In the genomic region with DNA sequence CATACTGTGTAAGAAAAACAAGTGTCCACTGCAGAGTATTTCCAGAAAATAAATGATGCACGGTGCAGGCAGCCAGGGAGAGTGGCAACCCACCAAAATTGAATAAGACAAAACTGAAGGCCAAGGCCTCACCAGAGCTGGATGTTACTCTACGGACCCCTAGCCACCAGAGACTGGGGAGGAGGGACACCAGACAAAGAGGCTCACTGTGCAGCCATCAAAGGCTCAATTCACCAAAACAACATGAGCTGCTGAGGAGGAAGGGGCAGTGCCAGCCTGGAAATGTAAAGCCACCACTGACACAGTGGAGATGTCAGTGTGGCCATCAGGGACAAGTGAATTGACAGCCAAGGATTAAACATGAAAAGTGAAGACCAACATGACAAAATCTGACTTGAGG, we compare ENCODE assay signal across 12 mouse cellular contexts.
A peak's percentile ranks its signal among the peaks of the same experiment; 100 is the strongest.
DNase-seq lines count a peak whose midpoint lies in the region; ATAC-seq and TF ChIP-seq lines count a peak whose summit lies in the region.
"Had no signal": no experiment of that assay in that cellular context is flagged by ENCODE, and none has a peak within 500 bp of the region (broad histone marks: within the 10 kb centered on the region; RNA-seq: fewer than 3 reads in every experiment).

No protein-coding gene starts in this region.

- WGBS in hindbrain, embryonic 11.5 days, result 39% methylated on average over 2 of the region's 2 CpGs
- 31% methylated on average over 2 of the region's 2 CpGs for WGBS in hindbrain, embryonic 10.5 days
- WGBS in neural tube, embryonic 11.5 days, result 43% methylated on average over 2 of the region's 2 CpGs
- 65% methylated on average over 2 of the region's 2 CpGs for WGBS in kidney, adult 2 months

- H3K9me3 ChIP-seq in hindbrain, embryonic 11.5 days (ENCODE audit: control insufficient read depth, low read length), result no peaks in the 10 kb centered on the region
- no peaks in the 10 kb centered on the region for H3K9me3 ChIP-seq in hindbrain, embryonic 10.5 days
- no peaks in the 10 kb centered on the region for H3K9me3 ChIP-seq in neural tube, embryonic 11.5 days (ENCODE audit: control insufficient read depth, low read length)
- H3K9me3 ChIP-seq: embryonic facial prominence, embryonic 15.5 days had no signal

- H3K4me1 ChIP-seq in hindbrain, embryonic 11.5 days (replicated peaks; ENCODE audit: control insufficient read depth, insufficient read depth, low read length), result no peaks in the 10 kb centered on the region
- peaks cover 25% of the 10 kb centered on the region for H3K4me1 ChIP-seq in hindbrain, embryonic 10.5 days (replicated peaks)
- 0 out of 2 replicates have a peak, but pooled peaks cover 3% of the 10 kb centered on the region for H3K4me1 ChIP-seq in neural tube, embryonic 11.5 days (ENCODE audit: control insufficient read depth, insufficient read depth, low read length)
- H3K4me1 ChIP-seq in kidney, adult 2 months (ENCODE audit: control insufficient read depth, insufficient read depth, low read length), result no peaks in the 10 kb centered on the region
- H3K4me1 ChIP-seq: embryonic facial prominence, embryonic 15.5 days had no signal

- DNase-seq in cerebellum, adult 9-11 months, result peak; percentile 23
- DNase-seq in cerebellum, postnatal 36 days, result no peak
- DNase-seq in hindbrain, embryonic 11.5 days (ENCODE audit: low spot score), result no peak
- DNase-seq in hindbrain, embryonic 10.5 days (ENCODE audit: low spot score), result no peak
- DNase-seq in neural tube, embryonic 11.5 days (ENCODE audit: low spot score), result no peak
- no peak for DNase-seq in neural tube, embryonic 10.5 days (ENCODE audit: extremely low spot score, low spot score)
- peak; percentile 69 for DNase-seq in telencephalon, adult 2 months (ENCODE audit: low read depth, low spot score)
- DNase-seq in kidney, adult 2 months, result no peak
- DNase-seq: heart, adult 11 months; liver, postnatal 0 days had no signal

- H3K4me2 ChIP-seq in hindbrain, embryonic 11.5 days (replicated peaks; ENCODE audit: low read depth, low read length), result no peak overlapping the region
- no peak overlapping the region for H3K4me2 ChIP-seq in neural tube, embryonic 11.5 days (ENCODE audit: low read depth)
- H3K4me2 ChIP-seq: embryonic facial prominence, embryonic 15.5 days had no signal

- ATAC-seq in hindbrain, embryonic 11.5 days (ENCODE audit: low FRiP score), result no peak
- ATAC-seq in neural tube, embryonic 11.5 days (ENCODE audit: insufficient read depth, low FRiP score, low TSS enrichment), result no peak
- ATAC-seq: liver, postnatal 0 days had no signal

- 0 out of 2 replicates have a peak overlapping the region, but pooled peaks have one; percentile 30 for H3K27ac ChIP-seq in hindbrain, embryonic 11.5 days (ENCODE audit: low read depth, low read length)
- no peak overlapping the region for H3K27ac ChIP-seq in hindbrain, embryonic 10.5 days
- peak overlapping the region; percentile 15 for H3K27ac ChIP-seq in neural tube, embryonic 11.5 days (ENCODE audit: low read depth, low read length)
- H3K27ac ChIP-seq in kidney, adult 2 months (ENCODE audit: insufficient read depth, low read depth, low read length), result no peak overlapping the region
- H3K27ac ChIP-seq: embryonic facial prominence, embryonic 15.5 days; kidney, postnatal 0 days had no signal

- H3K9ac ChIP-seq in hindbrain, embryonic 11.5 days (ENCODE audit: low read depth, low read length), result no peak overlapping the region
- H3K9ac ChIP-seq in neural tube, embryonic 11.5 days (ENCODE audit: low read length), result no peak overlapping the region
- H3K9ac ChIP-seq: embryonic facial prominence, embryonic 15.5 days; liver, postnatal 0 days had no signal

- H3K27me3 ChIP-seq in hindbrain, embryonic 11.5 days (ENCODE audit: control insufficient read depth, insufficient read depth, low read length), result no peaks in the 10 kb centered on the region
- H3K27me3 ChIP-seq in hindbrain, embryonic 10.5 days (ENCODE audit: insufficient read depth, poor library complexity, severe bottlenecking), result no peaks in the 10 kb centered on the region
- no peaks in the 10 kb centered on the region for H3K27me3 ChIP-seq in neural tube, embryonic 11.5 days (ENCODE audit: control insufficient read depth, insufficient read depth, low read length)
- no peaks in the 10 kb centered on the region for H3K27me3 ChIP-seq in kidney, adult 2 months (replicated peaks; ENCODE audit: control insufficient read depth, insufficient read depth, low read length)
- H3K27me3 ChIP-seq: embryonic facial prominence, embryonic 15.5 days had no signal

- H3K4me3 ChIP-seq in hindbrain, embryonic 11.5 days (ENCODE audit: low read depth, low read length), result no peak overlapping the region
- no peak overlapping the region for H3K4me3 ChIP-seq in hindbrain, embryonic 10.5 days
- no peak overlapping the region for H3K4me3 ChIP-seq in neural tube, embryonic 11.5 days (ENCODE audit: low read depth, low read length)
- H3K4me3 ChIP-seq in kidney, adult 2 months (ENCODE audit: insufficient read depth, low read depth, low read length), result no peak overlapping the region
- H3K4me3 ChIP-seq: embryonic facial prominence, embryonic 15.5 days had no signal

- TF ChIP-seq CTCF in kidney, adult 2 months (conservative IDR thresholded peaks at IDR 0.05; ENCODE audit: insufficient read depth, insufficient read length, low read depth, low read length), result no peak

- no peak for TF ChIP-seq POLR2A in kidney, adult 2 months (IDR thresholded peaks at IDR 0.05; ENCODE audit: low read depth, low read length)

- no peaks in the 10 kb centered on the region for H3K36me3 ChIP-seq in hindbrain, embryonic 11.5 days (ENCODE audit: control insufficient read depth, insufficient read depth, low read length)
- H3K36me3 ChIP-seq in hindbrain, embryonic 10.5 days, result no peaks in the 10 kb centered on the region
- H3K36me3 ChIP-seq in neural tube, embryonic 11.5 days (ENCODE audit: control insufficient read depth, insufficient read depth, low read length), result no peaks in the 10 kb centered on the region
- no peaks in the 10 kb centered on the region for H3K36me3 ChIP-seq in kidney, adult 2 months (ENCODE audit: control insufficient read depth, insufficient read depth, low read length)
- H3K36me3 ChIP-seq: embryonic facial prominence, embryonic 15.5 days had no signal

Comparison
In these comparisons a context has a peak if more than half of its experiments do, and no peak if none do; other contexts are left out.
1. DNase-seq: peak in cerebellum, adult 9-11 months (single experiment) and telencephalon, adult 2 months (single experiment); none in cerebellum, postnatal 36 days (0 of 2), hindbrain, embryonic 11.5 days (single experiment), hindbrain, embryonic 10.5 days (single experiment), neural tube, embryonic 11.5 days (single experiment), neural tube, embryonic 10.5 days (single experiment) and kidney, adult 2 months (single experiment).
2. H3K27ac ChIP-seq: peak in hindbrain, embryonic 11.5 days (single experiment) and neural tube, embryonic 11.5 days (single experiment); none in hindbrain, embryonic 10.5 days (single experiment) and kidney, adult 2 months (single experiment).